Mouse (Mus musculus) ES-Bruce4 (cell line): ENCODE measurements around the gene Lhx6. TPM values are rescaled to one million over a fixed set of nuclear protein-coding genes. Genes with fewer than 3 reads are reported as not detected.

Source experiments
- H3K27ac ChIP-seq: 2 replicates; pipeline ENCODE4 v1.5.1; 2012; ENCODE audit warnings: low read length, inconsistent platforms; ENCODE audit not compliant: insufficient read depth
- H3K27me3 ChIP-seq: 2 replicates; pipeline ENCODE4 v1.6.1; 2012; ENCODE audit warnings: mild to moderate bottlenecking, low read length, inconsistent platforms; ENCODE audit not compliant: control insufficient read depth, poor library complexity, insufficient read depth, severe bottlenecking
- H3K36me3 ChIP-seq: 2 replicates; pipeline ENCODE4 v1.6.1; 2012; ENCODE audit warnings: inconsistent platforms, mild to moderate bottlenecking, low read length, moderate library complexity; ENCODE audit not compliant: control insufficient read depth, poor library complexity, insufficient read depth, severe bottlenecking
- H3K4me1 ChIP-seq: one replicate; pipeline ENCODE4 v1.8.1; 2011; ENCODE audit warnings: low read length; ENCODE audit not compliant: control insufficient read depth, insufficient read depth
- H3K4me3 ChIP-seq: 2 replicates; pipeline ENCODE4 v1.5.1; 2011; ENCODE audit warnings: low read depth, mild to moderate bottlenecking, low read length
- H3K9ac ChIP-seq: 2 replicates; pipeline ENCODE4 v1.6.1; 2012; ENCODE audit warnings: low read depth, mild to moderate bottlenecking, inconsistent platforms; ENCODE audit not compliant: poor library complexity, severe bottlenecking
- H3K9me3 ChIP-seq: replicated peaks from 2 replicates; pipeline ENCODE4 v1.6.1; 2012; ENCODE audit warnings: mild to moderate bottlenecking, low read length, inconsistent platforms; ENCODE audit not compliant: control insufficient read depth, poor library complexity, insufficient read depth, severe bottlenecking
- CTCF ChIP-seq: IDR thresholded peaks from one replicate; pipeline ENCODE4 v1.8.1; 2011; ENCODE audit warnings: low read depth, low read length
- EP300 ChIP-seq: IDR thresholded peaks from 2 replicates; pipeline ENCODE4 v1.6.1; 2011; ENCODE audit warnings: low read depth, low read length; ENCODE audit not compliant: insufficient read depth
- POLR2A ChIP-seq: IDR thresholded peaks from one replicate; pipeline ENCODE4 v1.8.1; 2011; ENCODE audit warnings: low read length; ENCODE audit not compliant: insufficient read depth
- polyA plus RNA-seq: library from polyadenylated mRNA; stranded (reverse); fragments of >200 nt; gene quantifications from 2 replicates; pipeline ENCODE4 v1.2.4, GENCODE M21; 2011; ENCODE audit warnings: low read depth; ENCODE audit not compliant: missing spikeins, insufficient read depth, insufficient read length

Gene Lhx6
- polyA plus RNA-seq, 1 experiment, result 1.1 TPM

DNA sequence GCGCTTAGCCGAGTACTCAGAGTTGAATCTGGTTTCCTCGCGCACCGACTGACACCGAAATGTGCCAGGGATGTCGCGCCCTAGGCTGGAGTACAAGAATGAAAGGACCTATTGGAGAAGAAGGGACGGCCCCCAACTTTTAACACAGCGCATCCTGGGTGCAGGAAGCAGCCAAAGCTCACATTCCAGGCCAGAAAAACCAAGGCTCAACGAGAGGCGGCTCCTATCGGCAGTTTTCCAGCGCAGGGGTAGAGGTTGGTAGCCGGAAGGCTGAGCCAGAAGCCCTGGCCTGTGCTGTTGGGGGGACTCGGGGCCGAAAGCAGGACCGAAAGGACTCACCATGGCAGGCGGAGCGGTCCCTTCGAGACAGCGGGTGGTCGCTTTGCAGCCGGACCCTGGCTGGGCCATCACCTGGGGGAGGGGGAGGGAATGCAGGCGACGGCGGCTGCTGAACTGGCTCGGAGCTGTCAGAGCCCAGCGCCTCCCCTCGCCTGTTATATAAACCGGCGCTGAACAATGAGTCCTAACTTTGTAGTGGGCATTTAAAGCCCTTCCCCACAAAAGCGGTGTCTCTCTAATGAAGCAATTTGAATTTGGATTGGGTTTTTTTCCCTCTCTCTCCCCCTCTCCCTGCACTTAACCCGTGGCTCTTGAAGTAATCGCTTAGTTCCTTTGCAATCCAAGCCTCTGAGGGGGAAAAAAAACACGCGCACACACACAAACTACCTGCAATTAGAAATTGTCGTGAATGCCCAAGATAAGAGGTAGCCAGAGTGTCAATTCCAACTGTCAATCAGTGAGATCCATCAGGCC lies 1.4 kb downstream of the Lhx6 start:
- no peak for TF ChIP-seq POLR2A
- TF ChIP-seq CTCF, result no peak
- no peak for TF ChIP-seq EP300
- Histone ChIP-seq H3K9ac (no peak overlapping the region), H3K27me3 (peaks cover 26% of the 10 kb centered on the region), H3K27ac (no peak overlapping the region), H3K9me3 (no peaks in the 10 kb centered on the region), H3K4me1 (peaks cover 2% of the 10 kb centered on the region), H3K36me3 (no peaks in the 10 kb centered on the region), H3K4me3 (peak overlapping the region; percentile 1; the same call in 1 of the 2 replicates)

DNA sequence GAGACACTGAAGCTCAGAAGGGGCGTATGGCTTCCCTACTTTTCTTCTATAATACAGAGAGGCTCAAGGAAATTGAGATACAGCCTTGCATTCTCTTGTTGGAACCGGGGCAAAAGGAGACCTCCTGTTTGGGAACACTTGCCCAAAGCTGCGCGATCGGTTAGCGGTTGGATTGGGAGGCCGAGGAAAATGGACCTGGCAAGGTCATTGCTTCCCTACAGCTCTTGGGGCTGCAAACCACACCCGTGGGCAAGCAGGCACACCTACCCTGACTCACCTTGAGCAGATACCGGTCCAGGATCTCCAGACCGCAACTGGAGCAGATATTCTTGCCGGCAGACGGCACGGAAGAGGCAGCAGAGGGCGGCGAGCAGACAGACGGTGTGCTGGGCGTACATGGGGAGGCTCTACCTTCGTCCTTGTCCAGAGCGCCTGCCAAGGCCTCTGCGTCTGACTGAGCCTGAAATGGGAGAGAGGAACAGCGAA lies 2.1 kb downstream of the Lhx6 start:
- H3K9ac ChIP-seq, result no peak overlapping the region
- H3K4me1 ChIP-seq, result peaks cover 2% of the 10 kb centered on the region
- 0 out of 2 replicates have a peak overlapping the region, but pooled peaks have one; percentile 1 for H3K4me3 ChIP-seq
- TF ChIP-seq EP300 (no peak), POLR2A (no peak), CTCF (no peak)
- no peaks in the 10 kb centered on the region for H3K9me3 ChIP-seq
- peaks cover 26% of the 10 kb centered on the region for H3K27me3 ChIP-seq
- H3K27ac ChIP-seq, result no peak overlapping the region
- H3K36me3 ChIP-seq, result no peaks in the 10 kb centered on the region

DNA sequence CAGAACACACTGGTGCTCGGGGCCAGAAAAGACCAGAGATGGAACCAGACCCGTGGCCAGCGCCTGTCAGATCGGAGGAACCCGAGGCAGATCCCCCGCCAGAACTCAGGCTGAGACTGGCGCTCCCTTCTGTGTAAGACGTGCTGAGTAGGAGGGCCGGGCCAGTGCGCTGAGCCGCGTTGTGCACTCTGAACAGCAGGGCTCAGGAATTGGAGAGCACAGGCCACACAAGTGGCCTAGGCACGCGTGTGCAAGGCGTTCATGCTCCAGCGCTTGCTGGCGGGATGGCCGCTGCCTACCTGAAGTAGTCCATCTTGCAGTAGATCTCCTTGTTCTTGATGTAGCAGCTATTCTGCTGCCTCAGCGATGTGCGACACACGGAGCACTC lies 2.7 kb downstream of the Lhx6 start:
- Histone ChIP-seq H3K36me3 (no peaks in the 10 kb centered on the region), H3K9ac (no peak overlapping the region), H3K9me3 (no peaks in the 10 kb centered on the region), H3K27me3 (peaks cover 26% of the 10 kb centered on the region), H3K4me3 (peak overlapping the region; percentile 13), H3K27ac (no peak overlapping the region), H3K4me1 (peaks cover 2% of the 10 kb centered on the region)
- TF ChIP-seq EP300 (no peak), CTCF (no peak), POLR2A (no peak)

DNA sequence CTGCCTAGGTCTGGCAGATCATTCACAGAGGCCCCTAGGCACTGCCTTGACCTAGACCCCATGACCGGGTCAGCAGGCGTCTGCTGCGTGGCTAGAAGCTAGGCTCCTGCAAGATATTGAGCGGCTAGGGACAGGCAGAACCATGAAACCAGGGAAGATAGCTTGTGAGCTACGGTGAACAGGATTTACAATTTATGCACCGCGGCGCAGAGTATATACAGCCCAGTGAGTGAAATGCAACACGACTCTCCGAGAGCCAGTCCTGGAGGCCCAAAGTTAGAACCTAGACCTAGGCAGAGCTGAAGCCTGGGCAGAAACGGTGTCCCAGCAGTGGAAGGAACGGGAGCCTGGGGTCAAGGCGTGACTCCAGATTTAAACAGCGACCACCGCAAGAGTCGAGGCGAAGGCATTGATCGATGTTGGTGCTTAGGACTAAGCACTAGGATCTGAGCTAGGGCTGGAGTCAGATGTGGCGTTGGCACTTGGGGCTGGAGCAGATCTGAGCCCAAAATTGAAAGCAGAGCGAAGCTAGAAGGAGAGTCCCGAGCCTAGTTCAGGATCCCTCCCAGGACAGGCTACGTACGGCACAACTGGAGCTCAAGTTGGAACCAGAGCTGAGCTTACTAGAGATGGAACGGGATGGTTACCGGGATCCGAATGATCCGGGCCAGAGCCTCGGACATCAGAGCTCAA lies 3.2 kb downstream of the Lhx6 start:
- no peaks in the 10 kb centered on the region for H3K9me3 ChIP-seq
- peaks cover 2% of the 10 kb centered on the region for H3K4me1 ChIP-seq
- no peak overlapping the region for H3K4me3 ChIP-seq
- TF ChIP-seq CTCF (no peak), EP300 (no peak)
- H3K27ac ChIP-seq, result no peak overlapping the region
- H3K27me3 ChIP-seq, result peaks cover 25% of the 10 kb centered on the region
- H3K9ac ChIP-seq, result no peak overlapping the region
- H3K36me3 ChIP-seq, result no peaks in the 10 kb centered on the region

DNA sequence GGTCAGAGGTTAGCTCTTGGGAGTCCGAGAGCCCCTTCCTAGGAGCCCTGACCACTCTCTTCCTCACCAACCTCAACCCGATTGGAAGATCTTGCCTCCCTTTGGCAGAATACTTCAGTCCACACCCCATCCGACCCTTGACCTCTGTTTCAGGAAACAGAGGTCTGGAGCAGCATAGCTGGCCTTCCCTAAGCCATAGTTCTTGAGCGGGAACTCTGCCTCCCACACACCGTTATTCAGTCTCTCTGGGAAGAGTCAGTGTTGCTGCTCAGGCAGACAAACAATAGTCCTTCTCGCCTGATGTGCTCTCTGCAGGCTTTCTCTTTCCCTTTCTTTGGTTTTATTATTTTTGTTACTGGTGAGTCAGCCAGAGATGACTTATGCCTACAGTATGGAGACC lies 5.5 kb downstream of the Lhx6 start:
- no peaks in the 10 kb centered on the region for H3K9me3 ChIP-seq
- TF ChIP-seq EP300, result no peak
- TF ChIP-seq POLR2A, result no peak
- no peak for TF ChIP-seq CTCF
- no peaks in the 10 kb centered on the region for H3K36me3 ChIP-seq
- H3K27me3 ChIP-seq, result peaks cover 19% of the 10 kb centered on the region
- H3K4me1 ChIP-seq, result peaks cover 2% of the 10 kb centered on the region
- H3K4me3 ChIP-seq, result no peak overlapping the region
- no peak overlapping the region for H3K27ac ChIP-seq
- H3K9ac ChIP-seq, result no peak overlapping the region

DNA sequence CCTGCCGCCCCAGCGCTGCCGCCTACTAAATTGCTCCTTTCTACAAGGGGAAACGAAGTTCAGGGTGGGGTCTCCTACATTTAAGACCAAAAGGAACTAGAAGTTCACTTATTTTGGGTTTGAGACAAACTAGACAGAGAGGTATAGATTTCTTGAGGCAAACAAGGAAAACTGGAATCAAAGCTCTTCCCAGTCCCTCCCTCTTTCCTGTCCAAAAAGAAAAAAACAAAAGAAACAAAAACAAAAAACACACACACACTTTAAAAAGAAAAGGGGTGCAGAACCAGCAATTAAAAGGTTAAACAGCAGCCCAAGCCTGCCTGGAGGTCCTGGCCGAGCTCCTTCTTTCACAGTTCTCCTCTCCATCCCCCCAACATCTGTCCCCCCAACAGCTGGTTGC lies 7.2 kb downstream of the Lhx6 start:
- Histone ChIP-seq H3K4me3 (no peak overlapping the region), H3K4me1 (peaks cover under 1% of the 10 kb centered on the region), H3K27me3 (peaks cover 5% of the 10 kb centered on the region), H3K27ac (no peak overlapping the region), H3K9ac (no peak overlapping the region), H3K36me3 (no peaks in the 10 kb centered on the region), H3K9me3 (no peaks in the 10 kb centered on the region)
- TF ChIP-seq CTCF, result no peak
- no peak for TF ChIP-seq EP300
- no peak for TF ChIP-seq POLR2A
